Mouse (Mus musculus) right cerebral cortex, postnatal 10 days (tissue): ENCODE measurements around the gene Rnase2a.
"Not testable (repeated sequence)": the region's sequence is repeated elsewhere in the genome, so short reads cannot be mapped to it uniquely, and the experiment has no call there.

Experiments
- DNase-seq, 2 experiments: peaks; one replicate each; pipeline ENCODE4 v3.0.0; 2021; ENCODE audit warnings: low spot score in 2 of 2

Gene Rnase2a

GRCm38 (mm10) chr14:51256041-51256440 is at the start of gene Rnase2a:
Rnase2a (minus strand) TSS chr14:51256112.
- no peak for DNase-seq

- DNase-seq: peak; percentile 28 to 33
Measured at GRCm38 (mm10) chr14:51291505-51291904, 35.6 kb upstream of the Rnase2a start.

GRCm38 (mm10) chr14:51278515-51278914 is 22.6 kb upstream of the Rnase2a start:
- DNase-seq: not testable (repeated sequence)

DNA sequence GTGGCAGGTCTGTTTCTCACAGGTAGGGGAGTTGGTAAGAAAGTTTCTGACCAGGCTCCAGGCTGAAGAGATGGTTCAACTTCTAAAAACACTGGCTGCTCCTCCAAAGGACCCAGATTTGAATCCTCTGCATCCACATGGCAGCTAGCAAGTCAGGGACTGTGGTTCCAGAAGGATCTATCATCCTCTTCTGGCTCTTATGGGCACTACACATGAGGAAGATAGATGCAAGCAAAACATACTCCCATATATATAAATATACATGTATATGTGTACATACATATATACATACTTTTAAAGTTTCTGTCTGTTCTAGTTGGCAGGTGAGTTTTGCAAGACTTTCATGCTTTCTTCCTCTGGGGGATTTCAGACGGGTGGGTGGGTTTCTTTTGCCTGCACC is 12.8 kb upstream of the Rnase2a start:
- no peak for DNase-seq

DNA sequence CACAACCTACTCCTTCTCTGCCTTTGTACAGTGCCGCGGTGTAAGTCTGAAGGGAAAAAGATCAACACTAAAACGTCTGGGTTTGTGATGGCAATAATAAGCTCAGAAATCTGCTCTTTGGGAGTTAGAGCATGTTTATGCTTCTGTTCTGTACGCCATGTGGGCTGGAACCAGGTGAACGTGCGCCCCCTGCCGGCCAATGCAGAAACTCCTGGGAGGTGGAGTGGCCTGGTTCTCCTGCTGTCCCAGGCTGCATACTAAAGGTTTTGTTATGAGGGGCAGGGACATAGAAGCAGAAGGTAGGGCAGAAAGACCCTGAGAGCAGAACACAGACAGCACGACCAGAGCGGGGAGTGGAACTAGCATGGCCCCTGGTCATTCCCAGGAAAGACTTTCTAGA is 10.2 kb upstream of the Rnase2a start:
- peak; percentile 56 to 79 for DNase-seq

DNA sequence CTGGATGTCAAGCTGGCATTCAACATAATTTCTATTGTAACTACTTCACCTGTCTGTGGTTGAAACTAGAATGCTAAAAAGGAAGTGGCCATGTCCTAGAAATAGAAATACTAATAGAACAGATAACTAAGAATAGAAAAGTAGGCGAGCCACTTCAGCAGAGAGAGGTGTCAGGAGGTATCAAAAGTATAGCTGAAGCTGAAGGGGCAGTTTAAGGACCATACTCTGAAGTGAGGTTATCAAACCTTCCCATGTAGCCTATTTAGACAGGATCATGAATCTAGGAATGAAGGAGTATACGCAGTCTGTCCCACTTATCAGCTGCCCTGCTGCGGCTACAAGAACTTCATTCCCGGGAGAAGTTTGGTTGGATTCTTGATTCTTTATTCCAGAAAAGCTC is 9.8 kb upstream of the Rnase2a start:
- DNase-seq: no peak

GRCm38 (mm10) chr14:51262397-51262796 is 6.5 kb upstream of the Rnase2a start:
- no peak for DNase-seq

DNA sequence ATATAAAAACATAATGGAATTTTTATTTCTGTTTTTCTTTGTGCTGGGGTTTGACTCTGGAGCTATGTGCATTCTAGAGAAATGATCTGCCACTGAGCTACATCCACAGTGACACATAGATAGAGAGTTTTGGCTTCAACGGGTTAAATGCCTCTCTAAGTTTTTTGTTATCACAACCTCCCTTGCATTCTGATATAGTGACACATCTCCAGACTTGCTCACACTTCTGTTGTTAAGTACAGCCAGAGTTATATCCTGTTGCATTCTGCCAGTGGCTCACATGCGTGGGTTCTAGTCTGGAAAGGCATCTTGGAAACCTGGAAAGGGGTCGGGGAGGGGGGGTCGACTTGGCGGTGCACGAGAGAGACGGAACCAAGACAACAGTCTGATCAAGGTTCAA is 3.8 kb upstream of the Rnase2a start:
- no peak for DNase-seq

DNA sequence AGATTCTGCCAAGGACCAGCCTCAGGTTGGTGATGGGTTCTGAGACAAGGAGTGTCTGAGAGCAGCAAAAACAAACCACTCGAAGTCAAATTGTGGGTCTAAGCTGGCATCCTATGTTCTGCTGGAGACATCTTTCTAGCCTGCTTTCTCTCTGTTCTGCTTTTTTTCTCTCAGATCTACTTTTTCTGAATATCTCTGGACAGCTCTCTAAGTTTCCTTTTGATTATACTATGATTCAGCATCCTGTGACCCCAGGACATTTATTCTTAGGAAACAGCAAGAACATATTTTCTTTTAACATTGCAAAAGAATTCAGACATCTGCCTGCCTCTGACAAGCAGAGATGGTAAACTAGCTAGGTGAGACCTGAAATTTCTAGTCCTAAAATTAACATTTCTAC is 2.3 kb downstream of the Rnase2a start:
- DNase-seq: no peak

DNA sequence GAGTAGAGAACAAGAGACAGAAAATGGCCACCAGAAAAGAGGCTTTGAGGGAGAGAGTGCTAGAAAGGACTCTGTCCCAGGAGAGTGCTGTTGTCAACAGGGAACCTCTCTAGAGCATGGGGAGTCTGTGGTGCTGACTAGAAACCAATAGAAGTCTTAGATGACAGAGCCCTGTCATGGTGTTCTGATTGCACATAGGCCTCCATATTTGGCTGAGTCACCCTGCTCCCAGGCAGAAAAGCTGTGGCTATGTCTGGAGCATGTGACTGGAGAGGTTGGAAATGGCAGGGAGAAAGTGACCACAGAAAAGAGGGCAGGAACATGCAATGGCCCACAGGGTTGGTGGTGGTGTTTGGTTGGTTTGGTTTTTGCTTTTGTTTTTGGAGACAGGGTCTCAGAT is 3.7 kb downstream of the Rnase2a start:
- not testable (repeated sequence) for DNase-seq

DNA sequence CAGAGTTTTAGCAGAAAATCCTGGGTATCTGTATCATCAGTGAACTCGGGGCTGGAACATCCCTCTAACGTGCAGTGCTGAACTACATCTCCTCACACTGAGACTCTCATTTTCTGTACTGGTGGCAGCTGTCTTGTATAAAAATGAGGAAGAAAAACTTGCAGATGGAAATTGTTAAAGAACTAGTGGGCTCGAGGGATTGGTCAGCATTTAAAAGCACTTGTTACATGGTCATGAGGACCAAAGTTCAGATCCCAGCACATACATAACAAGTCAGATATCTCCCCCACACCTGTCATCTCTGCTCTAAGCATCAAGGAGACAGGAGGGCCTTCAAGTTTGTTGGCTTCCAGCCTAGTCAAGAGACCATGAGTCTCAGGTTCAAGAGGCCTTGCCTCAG is 5.6 kb downstream of the Rnase2a start:
- DNase-seq: no peak

GRCm38 (mm10) chr14:51247736-51248135 is 8.2 kb downstream of the Rnase2a start:
- DNase-seq: no peak

- DNase-seq: peak; percentile 39 to 45
Measured at GRCm38 (mm10) chr14:51240899-51241298, 15.0 kb downstream of the Rnase2a start.

GRCm38 (mm10) chr14:51237488-51237887 is 18.4 kb downstream of the Rnase2a start:
- not testable (repeated sequence) for DNase-seq

- DNase-seq: not testable (repeated sequence)
Measured at GRCm38 (mm10) chr14:51229657-51230056, 26.3 kb downstream of the Rnase2a start.

DNA sequence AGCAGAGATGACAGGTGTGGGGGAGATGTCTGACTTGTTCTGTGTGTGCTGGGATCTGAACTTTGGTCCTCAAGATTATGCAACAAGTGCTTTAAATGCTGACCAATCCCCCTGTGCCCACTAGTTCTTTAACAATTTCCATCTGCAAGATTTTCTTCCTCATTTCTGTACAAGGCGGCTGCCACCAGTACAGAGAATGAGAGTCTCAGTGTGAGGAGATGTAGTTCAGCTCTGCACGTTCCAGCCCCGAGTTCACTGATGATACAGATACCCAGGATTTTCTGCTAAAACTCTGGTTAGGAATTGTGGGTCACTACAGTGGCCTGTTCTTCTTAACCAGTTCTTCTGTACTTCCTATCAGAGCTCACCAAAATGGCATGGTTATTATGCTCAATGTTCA is 35.8 kb downstream of the Rnase2a start:
- DNase-seq: not testable (repeated sequence)
